Mouse (Mus musculus) megakaryocyte progenitor cell, adult 5-6 weeks (primary cell): ENCODE results near the gene Shd. TPM values are rescaled to one million over a fixed set of nuclear protein-coding genes. Genes with fewer than 3 reads are reported as not detected.

Source experiments
- ATAC-seq: replicated peaks from 2 replicates; pipeline ENCODE4 v1.8.0; 2016; ENCODE audit warnings: mild to moderate bottlenecking, moderate TSS enrichment, inconsistent platforms; ENCODE audit not compliant: poor library complexity
- total RNA-seq, 2 experiments: library from RNA; stranded (forward) in 1 of 2; stranded (reverse) in 1 of 2; fragments of 157-497, 149-512 nt in 1 of 2; fragments of 200-1000 nt in 1 of 2; gene quantifications; 2 replicates each; pipeline versions ENCODE4 v1.2.3 to v1.2.4; 2015 to 2017

The Shd gene
- total RNA-seq, 2 experiments from 2014 or later, result 0.39 TPM; not detected in 1

DNA sequence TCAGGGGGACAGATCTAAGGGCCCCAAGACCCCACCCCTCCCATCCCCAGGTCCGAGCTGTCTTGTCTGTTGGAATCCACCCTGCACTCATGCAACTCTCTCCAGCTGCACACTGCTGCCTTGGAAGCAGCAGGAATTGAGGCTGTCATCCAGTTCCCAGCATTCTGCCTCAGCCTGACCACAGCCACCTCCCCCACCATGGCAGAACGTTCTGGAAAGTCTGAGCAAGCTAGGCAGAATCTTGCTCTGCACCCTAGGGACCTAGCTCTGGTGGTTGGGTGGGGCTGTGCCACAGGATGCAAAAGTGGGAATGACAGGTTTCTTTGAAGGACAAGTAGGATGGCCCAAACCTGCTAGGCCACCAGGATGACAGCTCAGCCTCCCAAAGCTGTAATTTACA, 54.2 kb downstream of the Shd start:
- ATAC-seq, result no peak

DNA sequence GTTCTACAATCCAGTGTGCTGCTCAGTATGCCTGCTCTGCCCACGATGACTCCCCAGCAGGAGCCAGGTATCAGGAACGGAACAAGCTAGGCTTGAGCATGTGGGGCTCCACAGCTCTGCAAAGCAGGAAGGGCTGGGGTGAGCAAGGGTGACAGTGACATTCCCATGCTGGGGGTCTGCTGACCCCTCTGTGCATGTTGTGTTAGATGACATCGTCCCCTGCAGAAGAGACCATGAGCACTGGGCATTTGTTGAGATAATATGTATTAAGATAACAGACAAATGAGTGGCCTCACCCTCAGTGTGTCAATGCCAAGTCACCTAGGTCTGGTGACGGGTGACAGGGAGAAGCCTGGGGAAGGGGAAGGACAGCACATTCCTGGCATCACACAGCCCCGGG, 54.7 kb downstream of the Shd start:
- no peak for ATAC-seq

Other genes starting within 250 kb of the Shd start
- 0.35 and 2.3 TPM in 2 replicates for gene Adgre4, start 220.5 kb upstream of the Shd start, total RNA-seq (2015)
- 0.10 and 0.67 TPM in 2 replicates for gene Adgre4, start 220.5 kb upstream of the Shd start, total RNA-seq (2017)
- 5.9 and 9.2 TPM in 2 replicates for gene Zfp119a, start 91.5 kb upstream of the Shd start, total RNA-seq (2015)
- 3.9 and 6.8 TPM in 2 replicates for gene Zfp119a, start 91.5 kb upstream of the Shd start, total RNA-seq (2017)
- gene Zfp959, start 78.4 kb upstream of the Shd start, total RNA-seq (2015), result 12.5 and 17.0 TPM in 2 replicates
- 10.3 and 10.7 TPM in 2 replicates for gene Zfp959, start 78.4 kb upstream of the Shd start, total RNA-seq (2017)
- gene Zfp119b, start 21.0 kb upstream of the Shd start, total RNA-seq (2015), result 3.8 and 5.5 TPM in 2 replicates
- 4.8 and 5.2 TPM in 2 replicates for gene Zfp119b, start 21.0 kb upstream of the Shd start, total RNA-seq (2017)
- gene Ebi3, start 17.8 kb upstream of the Shd start, total RNA-seq (2015), result 14.4 and 20.5 TPM in 2 replicates
- 13.8 and 17.7 TPM in 2 replicates for gene Ebi3, start 17.8 kb upstream of the Shd start, total RNA-seq (2017)
- 7.4 and 11.0 TPM in 2 replicates for gene Yju2, start 11.4 kb upstream of the Shd start, total RNA-seq (2015)
- gene Yju2, start 11.4 kb upstream of the Shd start, total RNA-seq (2017), result 21.8 and 23.3 TPM in 2 replicates
- gene Fsd1, start 16.0 kb downstream of the Shd start, total RNA-seq (2015), result not detected in 2 replicates
- gene Fsd1, start 16.0 kb downstream of the Shd start, total RNA-seq (2017), result not detected in 2 replicates
- gene Stap2, start 35.1 kb downstream of the Shd start, total RNA-seq (2015), result 0.32 TPM in 1 of 2 replicates, not detected in the other
- gene Stap2, start 35.1 kb downstream of the Shd start, total RNA-seq (2017), result not detected in 2 replicates
- 9.2 and 17.4 TPM in 2 replicates for gene Mpnd, start 35.2 kb downstream of the Shd start, total RNA-seq (2015)
- 76.6 and 92.5 TPM in 2 replicates for gene Mpnd, start 35.2 kb downstream of the Shd start, total RNA-seq (2017)
- gene Sh3gl1, start 66.2 kb downstream of the Shd start, total RNA-seq (2015), result 19.1 TPM in 2 replicates
- gene Sh3gl1, start 66.2 kb downstream of the Shd start, total RNA-seq (2017), result 22.1 and 25.0 TPM in 2 replicates
- gene Chaf1a, start 70.0 kb downstream of the Shd start, total RNA-seq (2015), result 15.5 and 16.7 TPM in 2 replicates
- 32.3 and 33.9 TPM in 2 replicates for gene Chaf1a, start 70.0 kb downstream of the Shd start, total RNA-seq (2017)
- gene Ubxn6, start 104.6 kb downstream of the Shd start, total RNA-seq (2015), result 13.6 and 13.7 TPM in 2 replicates
- gene Ubxn6, start 104.6 kb downstream of the Shd start, total RNA-seq (2017), result 17.4 and 19.9 TPM in 2 replicates
- gene Hdgfl2, start 109.2 kb downstream of the Shd start, total RNA-seq (2015), result 20.7 and 25.4 TPM in 2 replicates
- 80.0 and 87.8 TPM in 2 replicates for gene Hdgfl2, start 109.2 kb downstream of the Shd start, total RNA-seq (2017)
- not detected in 2 replicates for gene Plin4, start 139.3 kb downstream of the Shd start, total RNA-seq (2015)
- gene Plin4, start 139.3 kb downstream of the Shd start, total RNA-seq (2017), result not detected in 2 replicates
- gene Plin5, start 147.1 kb downstream of the Shd start, total RNA-seq (2015), result 0.17 TPM in 1 of 2 replicates, not detected in the other
- gene Plin5, start 147.1 kb downstream of the Shd start, total RNA-seq (2017), result 0.14 TPM in 1 of 2 replicates, not detected in the other
- gene Lrg1, start 151.5 kb downstream of the Shd start, total RNA-seq (2015), result 1.6 and 3.6 TPM in 2 replicates
- gene Lrg1, start 151.5 kb downstream of the Shd start, total RNA-seq (2017), result 1.4 and 4.7 TPM in 2 replicates
- gene Sema6b, start 169.9 kb downstream of the Shd start, total RNA-seq (2015), result 1.8 and 2.2 TPM in 2 replicates
- 3.2 and 4.9 TPM in 2 replicates for gene Sema6b, start 169.9 kb downstream of the Shd start, total RNA-seq (2017)
- gene Tnfaip8l1, start 192.0 kb downstream of the Shd start, total RNA-seq (2015), result 1.5 and 2.2 TPM in 2 replicates
- 0.91 and 2.8 TPM in 2 replicates for gene Tnfaip8l1, start 192.0 kb downstream of the Shd start, total RNA-seq (2017)
- gene Mydgf, start 213.5 kb downstream of the Shd start, total RNA-seq (2015), result 55.1 and 56.1 TPM in 2 replicates
- gene Mydgf, start 213.5 kb downstream of the Shd start, total RNA-seq (2017), result 50.4 and 57.1 TPM in 2 replicates
- gene Dpp9, start 248.4 kb downstream of the Shd start, total RNA-seq (2015), result 27.0 and 31.0 TPM in 2 replicates
- gene Dpp9, start 248.4 kb downstream of the Shd start, total RNA-seq (2017), result 15.7 and 19.9 TPM in 2 replicates